Mouse (Mus musculus): ENCODE data around the gene Mindy1.
A peak's percentile ranks its signal among the peaks of the same experiment; 100 is the strongest.

Gene Mindy1

GRCm38 (mm10) chr3:95267855-95268254 lies 13.3 kb upstream of the Mindy1 start:
- no peak for DNase-seq (ENCODE audit: low spot score)

DNA sequence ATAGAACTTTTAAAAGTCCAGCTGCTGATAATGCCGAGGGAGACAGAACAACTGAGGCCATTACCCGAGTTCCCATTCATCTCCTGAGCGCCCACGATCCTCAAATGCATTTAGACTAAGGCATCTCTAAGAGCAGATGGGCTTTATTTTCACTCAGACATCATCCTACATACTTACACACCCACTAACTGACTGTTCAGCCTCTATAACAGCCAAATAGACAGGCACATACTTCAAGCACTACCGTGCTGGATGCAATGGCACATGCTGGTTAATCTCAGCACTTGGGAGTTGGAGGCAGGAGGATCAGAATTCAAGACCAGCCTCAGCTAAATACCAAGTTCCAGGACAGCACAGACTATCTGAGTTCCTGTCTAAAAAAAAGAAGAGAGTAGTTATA lies 11.4 kb upstream of the Mindy1 start:
- DNase-seq (ENCODE audit: low spot score), result no peak

DNA sequence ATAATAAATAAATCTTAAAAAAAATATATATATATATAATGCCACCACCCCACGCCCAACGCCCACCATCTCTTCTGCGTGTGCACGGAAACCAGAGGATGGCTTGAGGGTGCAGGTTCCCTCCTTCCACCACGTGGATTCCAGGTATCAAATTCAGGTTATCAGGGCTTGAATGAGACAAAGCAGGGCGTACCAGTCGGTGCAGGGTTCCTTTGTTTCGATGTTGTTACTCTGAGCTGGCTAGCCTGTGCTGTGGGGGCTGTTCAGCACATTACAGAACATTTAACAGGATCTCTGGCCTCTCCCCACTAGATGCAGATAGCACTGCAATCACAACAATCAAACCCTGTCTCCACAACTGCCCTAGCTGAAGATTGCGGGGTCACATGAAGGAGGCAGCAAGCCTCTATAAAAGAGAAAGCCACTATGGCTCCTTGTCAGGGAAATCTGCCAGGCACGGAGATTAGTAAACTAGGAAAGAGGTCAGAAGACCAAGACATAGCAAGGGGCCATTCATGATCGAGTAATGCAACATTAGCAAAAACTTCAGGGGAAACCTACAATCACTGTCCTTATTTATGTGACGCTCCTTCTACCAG lies 10.3 kb upstream of the Mindy1 start:
- DNase-seq (ENCODE audit: low spot score), result no peak

DNA sequence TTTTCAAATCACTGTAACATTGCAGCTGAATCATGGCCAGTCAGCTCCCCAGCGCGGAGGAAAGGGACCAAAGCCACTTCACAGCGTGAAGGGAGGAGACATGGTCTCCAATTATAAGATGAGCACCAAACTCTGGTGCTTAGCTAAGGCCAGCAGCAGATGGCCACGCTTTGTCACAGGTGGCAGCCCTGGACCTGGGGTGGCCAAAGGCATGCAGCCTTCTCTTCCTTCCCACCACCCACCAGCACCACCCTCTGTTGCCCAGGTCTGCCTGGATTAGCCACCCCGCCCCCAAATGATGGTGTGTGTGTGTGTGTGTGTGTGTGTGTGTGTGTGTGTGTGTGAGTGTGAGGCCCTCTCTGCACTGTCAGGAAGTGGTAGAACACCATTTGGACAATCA lies 7.7 kb upstream of the Mindy1 start:
- DNase-seq (ENCODE audit: low spot score), result no peak

- DNase-seq (ENCODE audit: low spot score), result no peak
These were observed 6.7 kb upstream of the Mindy1 start for GRCm38 (mm10) chr3:95274453-95274852.

DNA sequence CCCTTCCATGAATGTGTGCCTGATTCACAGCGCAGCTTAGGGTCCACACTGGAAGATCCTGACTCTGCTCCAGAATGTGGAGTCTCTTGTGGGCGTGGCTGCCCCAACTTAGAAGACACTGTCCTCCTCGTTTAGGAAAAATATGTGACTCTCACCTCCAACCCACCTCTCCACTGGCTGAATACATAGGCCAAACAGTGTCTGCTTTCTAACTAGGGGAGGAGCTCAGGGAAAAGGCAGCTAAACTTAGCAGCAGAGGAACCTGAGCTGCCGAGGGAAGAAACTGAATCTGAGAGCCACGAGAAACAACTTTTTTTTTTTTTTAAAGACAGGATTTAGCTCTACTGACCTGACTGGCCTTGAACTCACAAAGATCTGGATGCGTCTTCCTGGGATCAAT lies 6.0 kb upstream of the Mindy1 start:
- DNase-seq (ENCODE audit: low spot score), result no peak

- DNase-seq (ENCODE audit: low spot score), result no peak
These were observed 4.7 kb upstream of the Mindy1 start for GRCm38 (mm10) chr3:95276428-95276934.

DNA sequence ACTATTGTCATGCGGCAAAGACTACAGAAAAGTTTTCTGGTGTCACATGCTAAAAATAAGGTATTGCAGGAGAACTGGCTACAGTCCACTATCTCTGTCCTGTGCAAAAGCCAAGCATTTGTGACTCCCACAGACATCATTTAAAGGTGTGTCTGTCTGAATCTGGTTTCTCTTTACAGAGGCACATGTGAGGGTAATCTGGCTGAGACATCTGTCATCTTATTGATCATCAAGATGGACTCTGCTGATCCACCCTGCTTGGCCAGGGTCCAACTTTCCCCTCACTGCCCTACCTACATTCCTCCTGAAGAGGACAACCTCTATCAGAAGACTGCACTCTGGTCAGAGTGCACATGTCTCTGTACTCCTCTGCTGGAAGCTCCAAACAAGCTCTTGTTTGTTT lies 4.0 kb upstream of the Mindy1 start:
- no peak for DNase-seq (ENCODE audit: low spot score)

DNA sequence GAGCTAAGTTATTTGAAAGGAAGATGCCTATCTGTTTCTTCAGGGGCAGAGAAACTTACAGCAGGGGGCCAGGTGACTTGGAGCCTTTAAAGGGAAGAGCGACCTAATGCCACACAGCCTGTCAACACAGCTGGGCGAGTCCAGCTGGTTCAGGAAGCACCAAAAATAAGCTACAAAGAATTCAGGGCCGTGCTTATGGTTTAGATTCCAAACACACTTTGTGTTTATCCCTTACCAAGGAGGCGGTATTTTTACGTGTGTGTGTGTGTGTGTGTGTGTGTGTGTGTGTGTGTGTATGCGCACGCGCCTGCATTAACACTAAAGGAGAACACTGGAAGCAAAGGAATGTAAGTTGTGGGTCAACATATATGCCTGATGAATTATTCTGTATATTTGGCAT lies 398 bp upstream of the Mindy1 start:
- DNase-seq (ENCODE audit: low spot score), result peak; percentile 7

DNA sequence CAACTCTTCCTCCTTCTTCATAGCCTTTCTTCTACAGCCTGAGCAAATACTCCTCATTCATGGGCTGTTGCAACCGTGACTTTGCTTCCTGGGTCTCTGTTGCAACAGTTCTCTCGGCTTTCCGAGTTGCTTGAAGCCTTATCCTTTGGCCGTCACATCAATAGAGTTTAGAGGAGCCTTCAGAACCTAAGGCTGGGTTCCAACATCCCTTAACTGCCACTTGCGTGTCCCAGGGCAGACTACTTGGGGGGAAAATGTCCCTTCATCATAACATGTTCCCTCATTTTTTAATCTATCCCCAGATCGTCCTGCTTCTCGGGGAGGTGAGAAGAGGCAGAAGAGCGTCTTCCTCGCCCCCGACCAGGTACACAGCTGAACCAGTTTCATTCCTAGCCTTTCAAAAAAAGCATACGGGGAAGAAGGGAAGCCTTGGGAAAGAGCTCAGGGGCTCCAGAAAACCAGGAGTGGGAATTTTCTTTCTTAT lies 1.3 kb downstream of the Mindy1 start:
- DNase-seq (ENCODE audit: low spot score), result peak; percentile 31

- DNase-seq (ENCODE audit: low spot score), result peak; percentile 24
These were observed 1.9 kb downstream of the Mindy1 start for GRCm38 (mm10) chr3:95282865-95283588.

GRCm38 (mm10) chr3:95283589-95283941 lies 2.4 kb downstream of the Mindy1 start:
- DNase-seq (ENCODE audit: low spot score), result no peak

DNA sequence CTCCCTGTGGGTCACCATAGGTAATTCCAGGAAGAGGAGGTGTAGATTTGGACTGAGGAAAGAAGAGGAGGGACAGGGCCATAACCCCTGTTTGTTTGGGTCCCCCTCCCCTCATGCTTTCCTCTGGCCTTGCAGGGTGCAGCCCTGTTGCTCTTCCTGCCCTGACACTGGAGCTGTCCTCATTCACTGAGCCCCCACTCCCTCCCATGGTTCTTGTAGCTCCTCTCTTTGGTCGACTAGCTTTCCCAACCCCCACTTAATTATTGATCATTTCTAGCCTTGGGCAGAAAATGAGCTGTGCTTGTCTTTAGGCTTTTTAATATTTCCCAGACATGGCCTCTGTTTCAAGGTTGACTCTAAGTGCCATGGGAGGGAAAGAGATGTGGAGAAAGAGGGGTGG lies 2.9 kb downstream of the Mindy1 start:
- no peak for DNase-seq (ENCODE audit: low spot score)

DNA sequence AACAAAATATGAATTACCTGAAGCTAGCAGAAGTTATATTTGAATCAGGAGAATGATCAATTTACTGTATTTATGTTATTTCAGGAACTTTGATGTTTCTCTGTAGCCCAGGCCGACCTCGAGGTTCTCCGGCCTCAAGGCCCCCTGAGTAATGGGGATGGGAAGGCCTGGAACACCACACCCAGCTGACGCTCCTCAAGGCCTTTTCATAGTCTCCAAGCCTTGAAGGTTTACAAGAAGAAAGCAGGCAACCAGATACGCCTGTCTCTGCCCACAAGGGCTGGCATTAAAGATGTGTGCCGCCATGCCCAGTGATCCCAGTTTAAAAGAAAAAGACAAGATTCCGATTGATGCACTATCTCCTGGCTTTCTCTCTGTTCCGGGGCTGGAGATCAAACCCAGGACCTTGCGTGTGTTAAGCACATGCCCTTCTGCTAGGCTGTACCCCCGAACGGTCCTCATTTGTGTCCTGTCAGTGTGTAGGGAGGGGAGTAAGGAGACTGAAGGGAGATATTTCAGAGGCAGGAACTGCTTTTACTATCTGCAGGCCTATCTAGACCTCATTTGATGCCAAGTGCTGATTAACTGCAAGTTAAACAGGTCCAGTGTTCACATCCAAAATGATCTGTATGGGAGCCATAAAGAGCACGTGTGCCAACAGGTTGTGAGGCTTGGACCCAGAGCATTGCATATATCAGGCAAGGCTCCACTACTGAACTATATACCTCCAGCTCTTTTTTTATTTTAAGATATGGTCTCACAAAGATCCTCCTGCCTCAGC lies 3.5 kb downstream of the Mindy1 start:
- DNase-seq (ENCODE audit: low spot score), result no peak

DNA sequence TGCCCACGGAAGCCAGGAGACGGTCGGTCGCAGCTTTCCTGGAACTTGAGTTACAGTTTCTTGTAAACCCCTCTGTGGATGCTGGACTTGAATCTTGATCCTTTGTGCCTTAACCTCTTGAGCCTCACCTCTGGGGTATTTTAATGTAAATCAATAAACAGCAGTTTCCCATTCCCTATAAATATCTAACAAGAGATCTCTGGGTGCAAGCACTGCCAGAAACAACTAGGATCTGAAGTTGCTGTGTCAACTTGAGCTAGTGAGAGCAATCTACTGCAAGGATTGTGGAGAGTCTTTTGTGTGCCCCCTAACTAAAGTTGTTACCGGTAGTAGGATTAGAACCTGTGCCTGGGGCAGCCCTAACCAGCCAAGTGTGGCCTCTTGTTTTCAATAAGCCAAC lies 4.2 kb downstream of the Mindy1 start:
- no peak for DNase-seq (ENCODE audit: low spot score)

- DNase-seq (ENCODE audit: low spot score), result no peak
These were observed 4.9 kb downstream of the Mindy1 start for GRCm38 (mm10) chr3:95286011-95286410.

GRCm38 (mm10) chr3:95286510-95286909 lies 5.4 kb downstream of the Mindy1 start:
- no peak for DNase-seq (ENCODE audit: low spot score)

- DNase-seq (ENCODE audit: low spot score), result no peak
These were observed 6.4 kb downstream of the Mindy1 start for GRCm38 (mm10) chr3:95287541-95287940.

- no peak for DNase-seq (ENCODE audit: low spot score)
These were observed 8.3 kb downstream of the Mindy1 start for GRCm38 (mm10) chr3:95289419-95289818.

DNA sequence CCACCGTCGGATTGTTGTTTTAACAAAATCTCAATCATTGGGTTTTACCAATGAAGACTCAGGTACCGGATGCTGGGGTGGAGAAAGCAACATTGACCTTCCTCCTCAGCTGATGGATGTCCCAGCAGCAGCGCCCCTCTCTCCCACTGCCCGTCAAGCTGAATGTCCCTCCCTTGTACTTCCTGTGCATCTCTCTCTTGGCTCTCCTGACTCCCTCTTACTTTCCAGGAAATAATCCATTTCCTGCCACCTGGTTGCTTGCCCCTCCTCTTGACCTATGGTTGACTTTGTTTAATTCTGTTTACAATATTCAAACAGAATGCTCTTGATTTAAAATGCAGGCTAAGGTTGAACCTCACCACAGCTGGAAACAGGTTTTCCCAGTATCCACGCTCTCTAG lies 9.0 kb downstream of the Mindy1 start:
- no peak for DNase-seq (ENCODE audit: low spot score)

DNA sequence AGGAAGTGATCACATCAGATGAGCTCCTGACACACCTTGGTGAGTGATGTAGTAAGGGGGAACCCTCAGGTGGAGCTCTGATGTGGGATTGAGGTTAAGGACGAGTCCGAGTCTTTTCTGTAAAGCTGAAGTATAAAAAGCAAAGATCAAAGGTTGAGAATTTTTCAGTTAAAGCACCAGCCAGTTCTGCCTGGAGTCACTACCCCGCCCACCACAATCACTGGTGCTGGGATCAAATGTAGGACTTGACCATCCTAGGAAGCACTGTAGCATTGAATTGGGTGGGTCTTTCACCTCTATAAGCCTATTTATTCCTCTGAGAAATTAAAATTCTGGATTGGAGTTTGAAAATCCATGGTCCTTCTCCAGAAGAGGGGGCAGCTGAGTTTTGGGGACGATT lies 9.9 kb downstream of the Mindy1 start:
- no peak for DNase-seq (ENCODE audit: low spot score)

GRCm38 (mm10) chr3:95292899-95293298 lies 11.8 kb downstream of the Mindy1 start:
- no peak for DNase-seq (ENCODE audit: low spot score)

- no peak for DNase-seq (ENCODE audit: low spot score)
These were observed 12.4 kb downstream of the Mindy1 start for GRCm38 (mm10) chr3:95293537-95293936.

All from T-cell, adult 2 months (primary cell).